Mouse (Mus musculus) liver, postnatal 0 days (tissue): ENCODE measurements around the gene Thbd.

Experiments used
- CTCF ChIP-seq: sonication (generic); IDR thresholded peaks from 2 replicates; pipeline ENCODE4 v1.5.1; 2016; ENCODE audit warnings: antibody characterized with exemption, low read depth
- EP300 ChIP-seq: IDR thresholded peaks from 2 replicates; pipeline ENCODE4 v1.6.1; 2016; ENCODE audit warnings: antibody characterized with exemption, low read depth, mild to moderate bottlenecking

GRCm38 (mm10) chr2:148397015-148397783 lies 10.8 kb downstream of the Thbd start:
- TF ChIP-seq CTCF (no peak), EP300 (no peak)
